Mouse (Mus musculus) layer of hippocampus, adult 2 months (tissue): Measurements from ENCODE around the gene Pias3. TPM values are rescaled to one million over a fixed set of nuclear protein-coding genes. Genes with fewer than 3 reads are reported as not detected.
"Not testable (repeated sequence)": the region's sequence is repeated elsewhere in the genome, so short reads cannot be mapped to it uniquely, and the experiment has no call there.

Experiments
- DNase-seq, 2 experiments: peaks; one replicate each; pipeline ENCODE4 v3.0.0; 2022; ENCODE audit warnings: low spot score in 2 of 2
- H3K27ac ChIP-seq: fragments of 200-600 bp; 2 replicates; pipeline ENCODE4 v1.8.1; 2022
- H3K4me3 ChIP-seq: fragments of 200-600 bp; 2 replicates; pipeline ENCODE4 v1.8.1; 2022; ENCODE audit warnings: mild to moderate bottlenecking
- CTCF ChIP-seq: fragments of 200-600 bp; conservative IDR thresholded peaks from 2 replicates; pipeline ENCODE4 v1.8.1; 2022; ENCODE audit warnings: antibody characterized with exemption, mild to moderate bottlenecking, moderate library complexity
- total RNA-seq, 2 experiments: library from RNA; stranded (reverse); gene quantifications; 2 replicates each; pipeline ENCODE4 v1.2.3; 2021

The Pias3 gene
- total RNA-seq, 2 experiments from 2014 or later: 32.5 to 44.4 TPM

GRCm38 (mm10) chr3:96673514-96673913 lies 22.7 kb upstream of the Pias3 start:
- no peak for TF ChIP-seq CTCF
- no peak for DNase-seq
- no peak overlapping the region for H3K4me3 ChIP-seq
- H3K27ac ChIP-seq: no peak overlapping the region

GRCm38 (mm10) chr3:96674442-96674841 lies 21.7 kb upstream of the Pias3 start:
- TF ChIP-seq CTCF: no peak
- Histone ChIP-seq H3K4me3 (no peak overlapping the region), H3K27ac (no peak overlapping the region)
- no peak for DNase-seq

- Histone ChIP-seq H3K27ac (no peak overlapping the region), H3K4me3 (no peak overlapping the region)
- no peak for DNase-seq
- no peak for TF ChIP-seq CTCF
These were observed 21.0 kb upstream of the Pias3 start for GRCm38 (mm10) chr3:96675171-96675570.

- DNase-seq: no peak
- H3K4me3 ChIP-seq: no peak overlapping the region
- no peak for TF ChIP-seq CTCF
- no peak overlapping the region for H3K27ac ChIP-seq
These were observed 20.5 kb upstream of the Pias3 start for GRCm38 (mm10) chr3:96675690-96676089.

GRCm38 (mm10) chr3:96678456-96678855 lies 17.7 kb upstream of the Pias3 start:
- DNase-seq: no peak
- Histone ChIP-seq H3K4me3 (no peak overlapping the region), H3K27ac (no peak overlapping the region)
- TF ChIP-seq CTCF: no peak

- Histone ChIP-seq H3K27ac (no peak overlapping the region), H3K4me3 (no peak overlapping the region)
- no peak for DNase-seq
- no peak for TF ChIP-seq CTCF
These were observed 17.0 kb upstream of the Pias3 start for GRCm38 (mm10) chr3:96679159-96679674.

GRCm38 (mm10) chr3:96680269-96680956 lies 15.8 kb upstream of the Pias3 start:
- no peak overlapping the region for H3K27ac ChIP-seq
- H3K4me3 ChIP-seq: no peak overlapping the region
- DNase-seq: no peak
- TF ChIP-seq CTCF: no peak

- DNase-seq: no peak
- Histone ChIP-seq H3K4me3 (no peak overlapping the region), H3K27ac (no peak overlapping the region)
- no peak for TF ChIP-seq CTCF
These were observed 12.7 kb upstream of the Pias3 start for GRCm38 (mm10) chr3:96683496-96683895.

GRCm38 (mm10) chr3:96684151-96684821 lies 11.9 kb upstream of the Pias3 start:
- DNase-seq: no peak
- Histone ChIP-seq H3K27ac (no peak overlapping the region), H3K4me3 (peak overlapping the region; percentile 37; the same call in 1 of the 2 replicates)
- TF ChIP-seq CTCF: no peak

- DNase-seq: no peak
- Histone ChIP-seq H3K4me3 (peak overlapping the region; percentile 37), H3K27ac (no peak overlapping the region)
- TF ChIP-seq CTCF: no peak
These were observed 11.4 kb upstream of the Pias3 start for GRCm38 (mm10) chr3:96684822-96685156.

GRCm38 (mm10) chr3:96686057-96686456 lies 10.1 kb upstream of the Pias3 start:
- H3K27ac ChIP-seq, H3K4me3 ChIP-seq, DNase-seq: not testable (repeated sequence)

GRCm38 (mm10) chr3:96688854-96689253 lies 7.3 kb upstream of the Pias3 start:
- H3K4me3 ChIP-seq: no peak overlapping the region
- TF ChIP-seq CTCF: no peak
- DNase-seq: no peak
- no peak overlapping the region for H3K27ac ChIP-seq

GRCm38 (mm10) chr3:96690298-96690697 lies 5.9 kb upstream of the Pias3 start:
- DNase-seq: no peak
- TF ChIP-seq CTCF: peak; percentile 20; the same call in 1 of the 2 replicates
- Histone ChIP-seq H3K27ac (no peak overlapping the region), H3K4me3 (no peak overlapping the region)

GRCm38 (mm10) chr3:96692506-96692905 lies 3.7 kb upstream of the Pias3 start:
- no peak overlapping the region for H3K27ac ChIP-seq
- no peak overlapping the region for H3K4me3 ChIP-seq
- no peak for DNase-seq
- TF ChIP-seq CTCF: peak; percentile 63
